Mouse (Mus musculus): Measurements from ENCODE around the gene Tlx1. TPM values are rescaled to one million over a fixed set of nuclear protein-coding genes. Genes with fewer than 3 reads are reported as not detected.

The Tlx1 gene
- polyA plus RNA-seq, 2 experiments = 0.55 to 0.82 TPM

- Histone ChIP-seq H3K9me3 (ENCODE audit: control insufficient read depth, low read length) (no peaks in the 10 kb centered on the region), H3K9ac (ENCODE audit: low read depth, low read length, severe bottlenecking) (no peak overlapping the region), H3K4me2 (replicated peaks; ENCODE audit: low read depth, low read length, severe bottlenecking) (no peak overlapping the region), H3K27me3 (ENCODE audit: control insufficient read depth, insufficient read depth, low read length) (peaks cover 98% of the 10 kb centered on the region), H3K27ac (replicated peaks; ENCODE audit: low read depth, low read length) (no peak overlapping the region), H3K4me3 (replicated peaks; ENCODE audit: low read length) (peak overlapping the region; percentile 17), H3K4me1 (ENCODE audit: control insufficient read depth, insufficient read depth, low read length) (peaks cover 12% of the 10 kb centered on the region), H3K36me3 (ENCODE audit: control insufficient read depth, insufficient read depth, low read length) (no peaks in the 10 kb centered on the region)
- no peak for TF ChIP-seq POLR2A (IDR thresholded peaks at IDR 0.05; ENCODE audit: borderline replicate concordance, extremely low read depth, insufficient read depth, insufficient read length)
- no peak for ATAC-seq (ENCODE audit: low FRiP score, low read depth)
- DNase-seq (ENCODE audit: low spot score) = no peak
- WGBS = under 1% methylated on average over 20 of the region's 24 CpGs
These were observed 3.5 kb downstream of the Tlx1 start for GRCm38 (mm10) chr19:45154059-45154386.

DNA sequence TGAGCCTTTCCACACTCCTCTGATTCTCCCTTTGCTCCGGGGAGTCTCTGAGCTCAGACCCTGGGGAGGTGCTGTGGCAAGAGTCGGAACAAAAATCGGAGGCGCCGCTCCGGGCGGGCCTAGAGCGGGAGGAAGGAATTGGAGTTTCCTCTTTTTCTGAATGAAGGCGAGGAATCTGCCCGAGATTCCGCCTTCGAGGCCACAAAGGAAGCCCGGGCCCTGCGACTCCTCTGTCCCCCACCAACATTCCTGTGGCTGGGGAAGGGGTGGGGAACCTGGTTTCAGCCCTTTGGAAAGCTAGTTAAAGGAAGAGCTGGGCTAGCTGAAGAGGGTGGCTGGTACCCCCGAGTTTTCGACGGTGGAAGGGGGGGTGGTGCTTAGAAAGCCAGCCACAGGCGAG, 4.0 kb downstream of the Tlx1 start:
- Histone ChIP-seq H3K9me3 (ENCODE audit: control insufficient read depth, low read length) (no peaks in the 10 kb centered on the region), H3K4me2 (replicated peaks; ENCODE audit: low read depth, low read length, severe bottlenecking) (no peak overlapping the region)
- DNase-seq (ENCODE audit: low spot score) = no peak

GRCm38 (mm10) chr19:45155141-45155790, 4.8 kb downstream of the Tlx1 start:
- 2% methylated on average over 15 of the region's 15 CpGs for WGBS
- ATAC-seq (ENCODE audit: low FRiP score, low read depth) = no peak

More for the DNA sequence above, 4.0 kb downstream of the Tlx1 start:
- Histone ChIP-seq H3K27me3 (ENCODE audit: control insufficient read depth, insufficient read depth, low read length) (peaks cover 100% of the 10 kb centered on the region), H3K27ac (replicated peaks; ENCODE audit: low read depth, low read length) (no peak overlapping the region), H3K4me3 (replicated peaks; ENCODE audit: low read length) (no peak overlapping the region), H3K36me3 (ENCODE audit: control insufficient read depth, insufficient read depth, low read length) (no peaks in the 10 kb centered on the region), H3K9ac (ENCODE audit: low read depth, low read length, severe bottlenecking) (no peak overlapping the region), H3K4me1 (ENCODE audit: control insufficient read depth, insufficient read depth, low read length) (peaks cover 12% of the 10 kb centered on the region)
- TF ChIP-seq POLR2A (IDR thresholded peaks at IDR 0.05; ENCODE audit: borderline replicate concordance, extremely low read depth, insufficient read depth, insufficient read length) = no peak
- ATAC-seq (ENCODE audit: low FRiP score, low read depth) = no peak
- WGBS = 1% methylated on average over 18 of the region's 18 CpGs

GRCm38 (mm10) chr19:45155791-45156186, 5.3 kb downstream of the Tlx1 start:
- ATAC-seq (ENCODE audit: low FRiP score, low read depth) (no peak), DNase-seq (ENCODE audit: low spot score) (no peak)
- peaks cover 8% of the 10 kb centered on the region for H3K4me1 ChIP-seq (ENCODE audit: control insufficient read depth, insufficient read depth, low read length)
- H3K4me3 ChIP-seq (replicated peaks; ENCODE audit: low read length) = no peak overlapping the region
- no peak overlapping the region for H3K4me2 ChIP-seq (replicated peaks; ENCODE audit: low read depth, low read length, severe bottlenecking)
- no peak overlapping the region for H3K9ac ChIP-seq (ENCODE audit: low read depth, low read length, severe bottlenecking)
- H3K9me3 ChIP-seq (ENCODE audit: control insufficient read depth, low read length) = no peaks in the 10 kb centered on the region
- no peaks in the 10 kb centered on the region for H3K36me3 ChIP-seq (ENCODE audit: control insufficient read depth, insufficient read depth, low read length)
- no peak for TF ChIP-seq POLR2A (IDR thresholded peaks at IDR 0.05; ENCODE audit: borderline replicate concordance, extremely low read depth, insufficient read depth, insufficient read length)
- H3K27ac ChIP-seq (replicated peaks; ENCODE audit: low read depth, low read length) = no peak overlapping the region
- H3K27me3 ChIP-seq (ENCODE audit: control insufficient read depth, insufficient read depth, low read length) = peaks cover 99% of the 10 kb centered on the region
- WGBS = under 1% methylated on average over 26 of the region's 26 CpGs

More at GRCm38 (mm10) chr19:45155141-45155790, 4.8 kb downstream of the Tlx1 start:
- Histone ChIP-seq H3K36me3 (ENCODE audit: control insufficient read depth, insufficient read depth, low read length) (no peaks in the 10 kb centered on the region), H3K9ac (ENCODE audit: low read depth, low read length, severe bottlenecking) (no peak overlapping the region), H3K9me3 (ENCODE audit: control insufficient read depth, low read length) (no peaks in the 10 kb centered on the region), H3K27me3 (ENCODE audit: control insufficient read depth, insufficient read depth, low read length) (peaks cover 99% of the 10 kb centered on the region), H3K27ac (replicated peaks; ENCODE audit: low read depth, low read length) (no peak overlapping the region), H3K4me3 (replicated peaks; ENCODE audit: low read length) (no peak overlapping the region), H3K4me2 (replicated peaks; ENCODE audit: low read depth, low read length, severe bottlenecking) (no peak overlapping the region), H3K4me1 (ENCODE audit: control insufficient read depth, insufficient read depth, low read length) (peaks cover 12% of the 10 kb centered on the region)
- DNase-seq (ENCODE audit: low spot score) = no peak
- TF ChIP-seq POLR2A (IDR thresholded peaks at IDR 0.05; ENCODE audit: borderline replicate concordance, extremely low read depth, insufficient read depth, insufficient read length) = no peak

DNA sequence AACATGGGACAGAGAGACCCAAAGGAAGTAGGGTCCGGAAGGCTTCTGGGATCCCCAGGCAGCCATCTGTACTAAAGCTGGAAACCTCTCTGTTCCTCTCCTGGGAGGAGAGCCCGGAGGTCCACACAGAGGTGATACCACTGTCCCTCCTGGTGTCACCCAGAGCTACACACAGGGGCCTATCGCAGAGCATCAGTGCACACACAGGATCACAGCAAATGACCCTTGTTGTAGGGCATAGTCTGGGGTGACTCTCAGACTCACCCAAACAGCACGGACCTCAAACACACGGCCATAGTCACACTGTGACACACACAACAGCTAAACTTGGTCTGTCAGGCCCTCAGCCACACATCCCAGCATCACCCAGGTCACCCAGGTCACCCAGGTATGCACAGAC, 5.9 kb downstream of the Tlx1 start:
- Histone ChIP-seq H3K36me3 (ENCODE audit: control insufficient read depth, insufficient read depth, low read length) (no peaks in the 10 kb centered on the region), H3K9ac (ENCODE audit: low read depth, low read length, severe bottlenecking) (no peak overlapping the region), H3K27me3 (ENCODE audit: control insufficient read depth, insufficient read depth, low read length) (peaks cover 98% of the 10 kb centered on the region), H3K4me2 (replicated peaks; ENCODE audit: low read depth, low read length, severe bottlenecking) (no peak overlapping the region), H3K4me1 (ENCODE audit: control insufficient read depth, insufficient read depth, low read length) (0 out of 2 replicates have a peak, but pooled peaks cover 2% of the 10 kb centered on the region), H3K4me3 (replicated peaks; ENCODE audit: low read length) (no peak overlapping the region), H3K27ac (replicated peaks; ENCODE audit: low read depth, low read length) (no peak overlapping the region), H3K9me3 (ENCODE audit: control insufficient read depth, low read length) (no peaks in the 10 kb centered on the region)
- ATAC-seq (ENCODE audit: low FRiP score, low read depth) = no peak
- DNase-seq (ENCODE audit: low spot score) = no peak
- no peak for TF ChIP-seq POLR2A (IDR thresholded peaks at IDR 0.05; ENCODE audit: borderline replicate concordance, extremely low read depth, insufficient read depth, insufficient read length)
- 2% methylated on average over 5 of the region's 5 CpGs for WGBS

All from limb, embryonic 14.5 days (tissue).